25 mouse cellular contexts compared by ENCODE assay signal in genomic region chr10:108339118-108339517, GRCm38 (mm10). TPM values are rescaled to one million over a fixed set of nuclear protein-coding genes. Genes with fewer than 3 reads are reported as not detected.
DNase-seq lines count a peak whose midpoint lies in the region; ATAC-seq and TF ChIP-seq lines count a peak whose summit lies in the region.
"Had no signal": no experiment of that assay in that cellular context is flagged by ENCODE, and none has a peak within 500 bp of the region (broad histone marks: within the 10 kb centered on the region; RNA-seq: fewer than 3 reads in every experiment).

No protein-coding gene starts in this region.

- WGBS in embryonic facial prominence, embryonic 11.5 days = 81% methylated on average over 5 of the region's 5 CpGs
- WGBS in embryonic facial prominence, embryonic 10.5 days = 82% methylated on average over 5 of the region's 5 CpGs
- 84% methylated on average over 5 of the region's 5 CpGs for WGBS in hindbrain, embryonic 10.5 days
- 82% methylated on average over 5 of the region's 5 CpGs for WGBS in hindbrain, embryonic 13.5 days
- 79% methylated on average over 5 of the region's 5 CpGs for WGBS in kidney, adult 2 months
- 74% methylated on average over 5 of the region's 5 CpGs for WGBS in embryonic facial prominence, embryonic 13.5 days

- H3K27me3 ChIP-seq in embryonic facial prominence, embryonic 11.5 days (ENCODE audit: control insufficient read depth, insufficient read depth, low read length) = no peaks in the 10 kb centered on the region
- no peaks in the 10 kb centered on the region for H3K27me3 ChIP-seq in embryonic facial prominence, embryonic 10.5 days (replicated peaks; ENCODE audit: low read depth, poor library complexity, severe bottlenecking)
- H3K27me3 ChIP-seq in hindbrain, embryonic 10.5 days (ENCODE audit: insufficient read depth, poor library complexity, severe bottlenecking) = no peaks in the 10 kb centered on the region
- no peaks in the 10 kb centered on the region for H3K27me3 ChIP-seq in hindbrain, embryonic 13.5 days
- no peaks in the 10 kb centered on the region; the same call in 1 of the 2 replicates for H3K27me3 ChIP-seq in kidney, adult 2 months (replicated peaks; ENCODE audit: control insufficient read depth, insufficient read depth, low read length)
- 0 out of 2 replicates have a peak, but pooled peaks cover 2% of the 10 kb centered on the region for H3K27me3 ChIP-seq in embryonic facial prominence, embryonic 13.5 days
- H3K27me3 ChIP-seq: embryonic facial prominence, embryonic 15.5 days; heart, embryonic 12.5 days; heart, embryonic 15.5 days; hindbrain, embryonic 12.5 days had no signal

- peak; percentile 41 for DNase-seq in embryonic facial prominence, embryonic 11.5 days (ENCODE audit: low spot score)
- DNase-seq in embryonic facial prominence, embryonic 10.5 days (ENCODE audit: low spot score) = no peak
- DNase-seq in hindbrain, embryonic 10.5 days (ENCODE audit: low spot score) = no peak
- DNase-seq in kidney, adult 2 months = no peak
- no peak for DNase-seq in kidney, postnatal 4 days
- no peak for DNase-seq in cerebellum, adult 9-10 months
- DNase-seq: adrenal gland, adult 8-10 months; adrenal gland, postnatal 25 days; cerebellum, adult 11-12 months; cerebellum, adult 8-10 months; cerebellum, postnatal 14 days; gastrocnemius, postnatal 25 days; heart, adult 18-20 months; heart, postnatal 10 days; heart, postnatal 36 days; kidney, adult 11 months had no signal

- H3K9ac ChIP-seq in embryonic facial prominence, embryonic 11.5 days (replicated peaks; ENCODE audit: low read length) = no peak overlapping the region
- no peak overlapping the region for H3K9ac ChIP-seq in hindbrain, embryonic 13.5 days
- no peak overlapping the region for H3K9ac ChIP-seq in embryonic facial prominence, embryonic 13.5 days
- H3K9ac ChIP-seq: embryonic facial prominence, embryonic 15.5 days; heart, embryonic 12.5 days; heart, embryonic 15.5 days; hindbrain, embryonic 12.5 days had no signal

- no peaks in the 10 kb centered on the region for H3K36me3 ChIP-seq in embryonic facial prominence, embryonic 11.5 days (replicated peaks; ENCODE audit: control insufficient read depth, insufficient read depth, low read depth, low read length)
- H3K36me3 ChIP-seq in embryonic facial prominence, embryonic 10.5 days (replicated peaks) = peaks cover 13% of the 10 kb centered on the region; the same call in 1 of the 2 replicates
- peaks cover 29% of the 10 kb centered on the region for H3K36me3 ChIP-seq in hindbrain, embryonic 10.5 days
- H3K36me3 ChIP-seq in hindbrain, embryonic 13.5 days = no peaks in the 10 kb centered on the region
- peaks cover 2% of the 10 kb centered on the region; the same call in 1 of the 2 replicates for H3K36me3 ChIP-seq in kidney, adult 2 months (ENCODE audit: control insufficient read depth, insufficient read depth, low read length)
- no peaks in the 10 kb centered on the region for H3K36me3 ChIP-seq in embryonic facial prominence, embryonic 13.5 days
- H3K36me3 ChIP-seq: embryonic facial prominence, embryonic 15.5 days; heart, embryonic 15.5 days; hindbrain, embryonic 12.5 days had no signal

- no peak overlapping the region for H3K4me2 ChIP-seq in embryonic facial prominence, embryonic 11.5 days (ENCODE audit: low read depth, low read length)
- no peak overlapping the region for H3K4me2 ChIP-seq in hindbrain, embryonic 13.5 days
- no peak overlapping the region for H3K4me2 ChIP-seq in embryonic facial prominence, embryonic 13.5 days
- H3K4me2 ChIP-seq: embryonic facial prominence, embryonic 15.5 days; heart, embryonic 12.5 days; heart, embryonic 15.5 days; hindbrain, embryonic 12.5 days had no signal

- no peaks in the 10 kb centered on the region for H3K9me3 ChIP-seq in embryonic facial prominence, embryonic 11.5 days (replicated peaks; ENCODE audit: control insufficient read depth, low read length)
- H3K9me3 ChIP-seq in embryonic facial prominence, embryonic 10.5 days = no peaks in the 10 kb centered on the region
- no peaks in the 10 kb centered on the region for H3K9me3 ChIP-seq in hindbrain, embryonic 10.5 days
- H3K9me3 ChIP-seq in hindbrain, embryonic 13.5 days = no peaks in the 10 kb centered on the region
- H3K9me3 ChIP-seq in embryonic facial prominence, embryonic 13.5 days = no peaks in the 10 kb centered on the region
- H3K9me3 ChIP-seq: embryonic facial prominence, embryonic 15.5 days; heart, embryonic 12.5 days; heart, embryonic 15.5 days; hindbrain, embryonic 12.5 days had no signal

- H3K27ac ChIP-seq in embryonic facial prominence, embryonic 11.5 days (replicated peaks; ENCODE audit: low read depth, low read length) = no peak overlapping the region
- H3K27ac ChIP-seq in embryonic facial prominence, embryonic 10.5 days (replicated peaks) = no peak overlapping the region
- peak overlapping the region; percentile 41; the same call in 1 of the 2 replicates for H3K27ac ChIP-seq in hindbrain, embryonic 10.5 days
- no peak overlapping the region for H3K27ac ChIP-seq in hindbrain, embryonic 13.5 days
- peak overlapping the region; percentile 9; the same call in 1 of the 2 replicates for H3K27ac ChIP-seq in kidney, adult 2 months (ENCODE audit: insufficient read depth, low read depth, low read length)
- H3K27ac ChIP-seq in embryonic facial prominence, embryonic 13.5 days = no peak overlapping the region
- H3K27ac ChIP-seq: embryonic facial prominence, embryonic 15.5 days; heart, embryonic 15.5 days; hindbrain, embryonic 12.5 days; hindbrain, postnatal 0 days had no signal

- no peaks in the 10 kb centered on the region for H3K4me1 ChIP-seq in embryonic facial prominence, embryonic 11.5 days (ENCODE audit: control insufficient read depth, insufficient read depth, low read length)
- H3K4me1 ChIP-seq in embryonic facial prominence, embryonic 10.5 days = no peaks in the 10 kb centered on the region
- peaks cover 23% of the 10 kb centered on the region for H3K4me1 ChIP-seq in hindbrain, embryonic 10.5 days (replicated peaks)
- peaks cover 8% of the 10 kb centered on the region for H3K4me1 ChIP-seq in hindbrain, embryonic 13.5 days (replicated peaks)
- H3K4me1 ChIP-seq in kidney, adult 2 months (ENCODE audit: control insufficient read depth, insufficient read depth, low read length) = peaks cover 18% of the 10 kb centered on the region
- no peaks in the 10 kb centered on the region for H3K4me1 ChIP-seq in embryonic facial prominence, embryonic 13.5 days
- H3K4me1 ChIP-seq: embryonic facial prominence, embryonic 15.5 days; heart, embryonic 12.5 days; hindbrain, embryonic 12.5 days had no signal

- H3K4me3 ChIP-seq in embryonic facial prominence, embryonic 11.5 days (ENCODE audit: low read depth, low read length) = no peak overlapping the region
- H3K4me3 ChIP-seq in embryonic facial prominence, embryonic 10.5 days = no peak overlapping the region
- H3K4me3 ChIP-seq in hindbrain, embryonic 10.5 days = no peak overlapping the region
- no peak overlapping the region for H3K4me3 ChIP-seq in hindbrain, embryonic 13.5 days
- H3K4me3 ChIP-seq in kidney, adult 2 months (ENCODE audit: insufficient read depth, low read depth, low read length) = no peak overlapping the region
- H3K4me3 ChIP-seq in embryonic facial prominence, embryonic 13.5 days = no peak overlapping the region
- H3K4me3 ChIP-seq: embryonic facial prominence, embryonic 15.5 days; heart, embryonic 12.5 days; heart, embryonic 15.5 days; hindbrain, embryonic 12.5 days had no signal

- ATAC-seq in embryonic facial prominence, embryonic 11.5 days (replicated peaks; ENCODE audit: insufficient number of reproducible peaks, low FRiP score, low TSS enrichment, low read depth) = no peak
- no peak for ATAC-seq in hindbrain, embryonic 13.5 days (ENCODE audit: low FRiP score)
- ATAC-seq in embryonic facial prominence, embryonic 13.5 days (ENCODE audit: insufficient number of reproducible peaks, insufficient read depth, low FRiP score, low TSS enrichment, low read depth) = peak; percentile 52; the same call in 1 of the 2 replicates
- ATAC-seq: activated CD4-positive, CD25-positive, alpha-beta regulatory T cell, adult 4 months; hindbrain, postnatal 0 days; inflammation-experienced regulatory T-cells, adult 6 months had no signal

- TF ChIP-seq CTCF in kidney, adult 2 months (conservative IDR thresholded peaks at IDR 0.05; ENCODE audit: insufficient read depth, insufficient read length, low read depth, low read length) = no peak

- no peak for TF ChIP-seq POLR2A in kidney, adult 2 months (IDR thresholded peaks at IDR 0.05; ENCODE audit: low read depth, low read length)

RNA-seq across cellular contexts. Expression of gene Pawr, which starts 7.2 kb away (rescaled TPM):
- polyA plus RNA-seq in embryonic facial prominence, embryonic 11.5 days (2014; fragmentation: Nextera tagmentation; extraction: Ambion mirVana) = 11.6 TPM in 2 replicates
- polyA plus RNA-seq in embryonic facial prominence, embryonic 10.5 days (2016; fragmentation: Nextera tagmentation; extraction: Ambion mirVana) = 7.6 and 9.1 TPM in 2 replicates
- 10.5 and 11.0 TPM in 2 replicates for polyA plus RNA-seq in hindbrain, embryonic 10.5 days (2016; fragmentation: Nextera tagmentation; extraction: Ambion mirVana)
- 3.2 and 4.6 TPM in 2 replicates for polyA plus RNA-seq in hindbrain, embryonic 13.5 days (2015; fragmentation: Nextera tagmentation; extraction: Ambion mirVana)
- polyA plus RNA-seq in kidney, adult 2 months (2012; rRNA removed) = 17.9 and 19.0 TPM in 2 replicates
- 5.8 and 6.3 TPM in 2 replicates for polyA plus RNA-seq in embryonic facial prominence, embryonic 13.5 days (2015; fragmentation: Nextera tagmentation; extraction: Ambion mirVana)
- polyA plus RNA-seq: activated CD4-positive, CD25-positive, alpha-beta regulatory T cell, adult 4 months had no signal

Comparison
In these comparisons a context has a peak if more than half of its experiments do, and no peak if none do; other contexts are left out.
1. H3K27ac ChIP-seq: peak in hindbrain, embryonic 10.5 days (single experiment) and kidney, adult 2 months (single experiment); none in embryonic facial prominence, embryonic 11.5 days (single experiment), embryonic facial prominence, embryonic 10.5 days (single experiment), hindbrain, embryonic 13.5 days (single experiment) and embryonic facial prominence, embryonic 13.5 days (single experiment).